Mouse (Mus musculus): ENCODE data around the gene Gpr179. TPM values are rescaled to one million over a fixed set of nuclear protein-coding genes. Genes with fewer than 3 reads are reported as not detected.

Gpr179 gene
- total RNA-seq, 2 experiments from 2014 or later = 0.02 to 0.05 TPM

DNA sequence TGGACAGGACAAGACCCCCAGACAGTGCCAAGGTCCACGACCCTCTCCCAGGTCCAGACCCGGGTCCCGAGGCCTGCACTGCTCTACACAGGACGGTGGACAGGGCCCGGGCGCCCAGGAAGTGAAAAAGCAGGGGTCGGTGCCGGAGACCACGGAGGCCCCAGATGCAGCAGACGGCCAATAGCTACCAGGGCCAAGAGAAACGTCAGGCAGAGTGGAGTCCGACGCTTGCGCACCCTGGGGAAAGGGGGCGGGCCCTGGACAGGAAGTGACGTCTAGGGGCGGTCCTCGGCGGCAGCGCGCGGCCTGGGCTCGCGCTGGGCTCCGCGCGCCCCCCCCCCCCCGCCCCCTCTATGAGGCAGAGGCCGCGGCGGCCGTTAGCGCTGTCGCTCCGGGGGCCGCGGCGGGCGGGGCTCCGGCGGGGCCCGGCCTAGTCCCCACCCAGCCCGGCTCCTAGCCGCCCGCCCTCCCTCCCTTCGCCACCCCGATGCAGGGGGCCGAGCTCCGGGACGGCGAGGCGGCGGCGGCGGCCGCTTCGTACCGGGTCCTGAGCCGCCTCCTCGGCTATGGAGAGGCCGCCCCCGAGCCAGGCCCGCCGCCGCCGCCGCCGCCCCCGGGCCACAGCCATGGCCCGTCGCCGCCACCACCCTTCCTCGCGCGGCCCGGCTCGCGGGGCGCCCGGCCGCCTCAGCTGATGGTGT, 10.2 kb upstream of the Gpr179 start, which contains the start of gene Socs7:
Gene Socs7 (plus strand): TSS at position 604 of the 701 bp plus-strand sequence.
- intact Hi-C loops (cut with DNase I) = loop anchor here (5.0 kb wide), 1 partner anchor 105 kb away; no protein-coding TSS in a partner anchor

DNA sequence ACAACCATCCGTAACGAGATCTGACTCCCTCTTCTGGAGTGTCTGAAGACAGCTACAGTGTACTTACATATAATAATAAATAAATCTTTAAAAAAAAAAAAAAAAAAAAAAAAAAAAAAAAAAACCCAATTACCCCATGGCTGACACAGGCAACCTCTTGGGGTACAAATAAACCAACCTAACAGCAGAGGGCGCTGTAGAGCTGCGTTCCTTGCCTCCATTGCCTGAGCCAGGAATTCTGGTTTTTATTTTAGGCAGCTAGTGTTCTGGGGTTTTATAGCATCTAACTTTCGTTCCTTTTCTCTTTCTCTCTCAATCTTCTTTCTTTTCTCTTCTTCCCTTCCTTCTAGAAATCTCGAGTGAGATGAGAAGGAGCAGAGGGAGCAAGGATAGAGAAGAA, 5.8 kb upstream of the Gpr179 start:
- peak; percentile 73 to 87 for DNase-seq
- intact Hi-C loops (cut with DNase I) = loop anchor here (1.0 kb wide), 1 partner anchor 43 kb away; no protein-coding TSS in a partner anchor

More for the DNA sequence above, 10.2 kb upstream of the Gpr179 start, which contains the start of gene Socs7:
- peak; percentile 95 to 98 for DNase-seq

DNA sequence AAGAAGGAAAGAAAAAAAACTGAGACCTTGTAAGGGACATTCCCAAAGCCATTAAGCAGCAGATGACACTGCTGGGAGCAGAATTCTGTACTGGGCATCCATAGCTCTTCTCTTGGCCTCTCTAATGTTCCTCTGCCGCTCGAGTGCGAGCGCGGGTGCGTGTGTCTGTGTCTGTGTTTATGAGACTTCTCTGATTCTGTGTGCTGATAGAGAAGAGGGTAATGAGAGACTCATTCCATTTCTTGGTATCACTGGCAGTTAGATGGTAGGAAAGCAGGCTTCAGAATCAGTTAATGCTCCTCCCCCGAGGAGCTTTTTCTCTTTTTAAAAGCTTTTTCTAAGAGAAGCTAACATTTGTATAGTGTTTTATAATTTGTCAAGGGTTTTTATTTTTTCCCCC, 3.4 kb upstream of the Gpr179 start:
- DNase-seq = no peak
- intact Hi-C loops (cut with DNase I) = no loop called here

DNA sequence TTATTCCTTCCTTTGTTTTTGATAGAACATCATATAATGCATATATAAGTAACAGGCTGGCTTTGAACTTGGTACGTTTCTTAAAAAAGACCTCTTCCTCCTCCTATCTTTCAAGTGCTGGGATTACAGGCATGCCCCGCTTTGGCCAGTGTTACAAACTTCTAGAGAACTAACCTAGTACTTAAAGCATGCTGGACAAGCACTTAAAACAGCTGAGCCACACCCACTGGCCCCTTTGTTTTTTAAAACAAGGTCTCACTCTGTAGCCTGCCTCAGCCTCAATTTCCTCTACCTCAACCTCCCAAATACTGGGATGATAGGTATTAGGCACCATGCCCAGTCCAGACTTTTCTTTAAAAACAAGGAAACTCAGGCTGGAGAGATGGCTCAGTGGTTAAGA, 2.8 kb upstream of the Gpr179 start:
- no peak for DNase-seq
- intact Hi-C loops (cut with DNase I) = no loop called here

DNA sequence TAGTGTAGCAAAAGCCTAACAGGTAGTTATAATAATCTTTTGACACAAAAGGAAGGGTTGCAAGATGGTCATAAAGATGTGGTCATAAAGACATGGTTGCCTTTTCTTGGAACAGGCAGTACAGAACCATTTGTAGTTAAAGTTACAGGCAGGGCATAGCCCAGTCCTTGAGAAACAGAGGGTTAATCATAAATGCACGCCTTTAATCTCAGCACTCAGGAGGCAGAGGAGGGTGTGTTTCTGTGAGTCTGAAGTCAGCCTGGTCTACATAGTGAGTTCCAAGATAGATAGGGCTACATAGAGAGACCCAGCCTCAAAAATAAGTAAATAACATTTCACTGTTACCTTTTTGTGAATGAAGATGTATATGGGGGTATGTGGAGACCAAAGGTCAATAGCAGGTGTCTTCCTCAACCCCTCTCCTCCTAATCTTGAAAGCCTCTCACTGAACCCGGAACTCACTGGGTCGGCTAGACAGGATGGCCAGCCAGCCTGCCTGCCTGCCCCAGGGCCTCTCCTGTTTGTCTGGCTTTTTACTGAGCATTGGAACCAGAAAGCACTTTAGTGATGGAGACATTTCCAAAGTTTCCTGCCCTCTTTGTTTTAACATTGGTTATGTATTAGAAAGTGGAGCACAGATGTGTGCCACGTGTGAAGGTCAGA, 1.2 kb upstream of the Gpr179 start:
- no peak for DNase-seq
- intact Hi-C loops (cut with DNase I) = no loop called here

DNA sequence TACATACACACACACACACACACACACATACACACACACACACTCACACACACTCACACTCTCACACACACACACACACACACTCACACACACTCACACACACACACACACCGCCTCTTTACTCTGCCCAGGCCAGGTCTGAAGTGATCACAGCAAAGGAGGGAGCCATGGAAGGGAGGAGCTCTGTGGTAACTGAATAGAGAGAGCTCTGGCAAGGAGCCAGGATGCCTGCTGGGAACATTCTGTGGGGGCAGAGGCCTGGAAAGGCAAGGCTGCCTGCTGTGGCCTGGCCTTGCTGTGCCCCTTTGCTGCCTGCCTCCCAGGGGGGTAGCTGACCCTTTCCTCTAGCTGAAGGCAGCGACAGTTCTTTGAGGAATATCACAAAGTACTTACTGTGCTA, 1.8 kb downstream of the Gpr179 start:
- peak; percentile 62 to 79 for DNase-seq
- intact Hi-C loops (cut with DNase I) = no loop called here

DNA sequence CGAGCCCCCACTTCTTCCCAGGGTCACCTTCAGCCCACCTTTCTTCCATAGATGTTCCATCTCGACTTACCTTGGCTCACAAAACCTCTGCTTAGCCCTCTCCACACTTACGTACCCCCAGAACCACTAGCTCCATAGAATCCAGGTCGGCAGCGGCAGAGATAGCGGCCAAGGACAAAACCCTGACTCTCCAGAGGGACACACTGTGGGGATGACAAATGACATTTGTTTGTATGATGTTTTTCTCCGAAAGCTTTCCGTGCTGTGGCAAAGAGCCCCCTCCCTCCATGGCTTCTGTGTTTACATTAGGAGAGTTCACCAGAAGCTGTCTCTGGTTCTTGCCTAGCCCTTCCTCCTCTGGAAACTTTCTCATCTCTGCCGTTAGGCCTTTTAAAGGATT, 4.6 kb downstream of the Gpr179 start:
- intact Hi-C loops (cut with DNase I) = no loop called here
- DNase-seq = no peak

DNA sequence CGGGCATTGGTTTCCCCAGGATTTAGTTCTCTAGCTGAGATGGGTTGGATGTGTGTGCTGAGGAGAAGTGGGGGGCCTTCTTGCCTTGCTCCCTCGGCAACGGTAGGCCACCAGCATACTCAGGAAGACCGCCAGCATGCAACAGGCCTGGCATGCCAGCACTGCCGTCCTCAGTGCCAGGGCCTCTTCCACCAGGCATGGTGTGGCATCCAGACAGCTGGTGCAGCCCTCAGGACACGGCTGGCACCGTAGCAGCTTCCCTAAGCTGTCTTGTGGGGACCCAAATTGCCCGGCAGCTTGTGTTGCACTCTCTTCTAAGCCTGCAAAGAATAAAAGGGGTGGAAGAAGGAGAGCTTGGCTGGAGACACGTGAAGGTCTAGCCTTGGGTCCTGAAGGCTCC, 5.5 kb downstream of the Gpr179 start:
- intact Hi-C loops (cut with DNase I) = no loop called here

DNA sequence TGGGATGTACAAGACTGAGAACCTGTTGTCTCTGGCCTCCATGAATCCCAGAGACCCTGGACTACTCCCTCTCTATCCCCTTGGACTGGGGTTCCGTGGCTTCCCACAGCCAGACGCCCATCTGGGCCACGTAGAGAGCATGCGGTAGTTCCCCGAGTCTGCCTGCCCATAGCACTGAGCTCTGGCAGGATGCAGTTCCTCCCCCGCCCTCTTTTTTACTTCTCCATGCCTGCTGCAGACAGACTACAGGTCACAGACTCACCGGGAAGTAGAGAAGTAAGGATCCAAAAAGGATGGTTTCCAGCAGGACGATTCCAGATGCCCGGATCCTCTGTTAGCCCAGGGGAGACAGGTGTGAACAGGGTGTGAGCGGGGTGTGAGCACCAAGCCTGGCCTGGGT, 6.4 kb downstream of the Gpr179 start:
- DNase-seq = no peak
- intact Hi-C loops (cut with DNase I) = no loop called here

More for the DNA sequence above, 5.5 kb downstream of the Gpr179 start:
- DNase-seq = no peak

DNA sequence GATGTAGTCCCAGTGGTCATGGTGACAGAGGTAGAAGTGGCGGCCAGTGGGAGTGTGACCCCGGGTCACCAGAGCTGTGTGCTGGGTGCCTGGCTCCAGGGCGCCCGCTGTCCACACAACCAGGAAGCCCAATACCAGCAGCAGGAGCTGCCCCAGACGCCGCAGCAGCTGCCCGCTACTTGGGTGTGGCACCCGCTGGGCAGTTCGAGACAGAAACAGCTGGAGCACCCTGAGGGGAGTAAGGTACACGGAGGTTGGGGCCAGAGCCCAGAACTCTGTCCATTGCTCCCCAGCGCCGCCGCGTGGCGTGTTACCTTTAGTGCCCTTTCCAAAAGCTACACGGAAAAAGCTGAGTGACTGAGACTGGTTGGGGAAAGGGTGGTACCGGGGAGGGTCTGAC, 8.3 kb downstream of the Gpr179 start:
- DNase-seq = peak; percentile 25 to 35
- intact Hi-C loops (cut with DNase I) = no loop called here

DNA sequence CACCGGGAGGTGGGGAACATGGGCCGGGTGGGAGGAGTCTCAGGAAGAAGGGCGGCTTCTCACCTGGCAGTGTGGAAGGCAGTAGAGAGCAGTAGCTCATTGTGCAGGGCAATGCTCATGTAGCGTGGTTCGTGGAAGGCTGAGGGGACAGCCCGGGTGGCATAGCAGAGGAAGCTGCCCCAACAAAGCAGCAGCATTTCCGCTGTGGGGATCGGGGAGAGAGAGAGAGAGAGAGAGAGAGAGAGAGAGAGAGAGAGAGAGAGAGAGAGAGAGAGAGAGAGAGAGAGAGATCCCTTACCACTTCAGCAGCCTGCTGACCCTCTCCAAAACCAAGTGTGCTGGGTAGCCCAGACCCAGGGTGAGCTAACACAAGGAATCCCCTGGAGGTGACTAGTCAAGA, 8.7 kb downstream of the Gpr179 start:
- no peak for DNase-seq

DNA sequence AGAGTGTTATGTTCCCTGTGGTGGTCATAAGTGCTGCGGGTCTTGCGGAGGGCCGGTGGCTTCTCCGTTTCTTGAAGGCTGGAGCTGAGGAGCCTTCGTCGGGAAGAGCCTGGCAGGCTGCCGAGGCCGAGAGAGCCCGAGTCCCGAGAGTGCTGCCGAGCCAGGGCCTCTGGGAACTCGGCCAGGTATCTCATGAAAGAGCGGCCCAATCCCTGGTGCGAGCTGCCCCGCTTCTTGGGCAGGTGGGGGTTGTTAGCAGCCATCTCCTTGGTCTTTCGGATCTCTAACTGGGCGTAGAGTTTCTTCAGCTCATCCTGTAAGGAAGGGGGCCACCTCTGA, 12.9 kb downstream of the Gpr179 start:
- peak; percentile 79 to 80 for DNase-seq
- intact Hi-C loops (cut with DNase I) = no loop called here

More for the DNA sequence above, 8.7 kb downstream of the Gpr179 start:
- intact Hi-C loops (cut with DNase I) = no loop called here

DNA sequence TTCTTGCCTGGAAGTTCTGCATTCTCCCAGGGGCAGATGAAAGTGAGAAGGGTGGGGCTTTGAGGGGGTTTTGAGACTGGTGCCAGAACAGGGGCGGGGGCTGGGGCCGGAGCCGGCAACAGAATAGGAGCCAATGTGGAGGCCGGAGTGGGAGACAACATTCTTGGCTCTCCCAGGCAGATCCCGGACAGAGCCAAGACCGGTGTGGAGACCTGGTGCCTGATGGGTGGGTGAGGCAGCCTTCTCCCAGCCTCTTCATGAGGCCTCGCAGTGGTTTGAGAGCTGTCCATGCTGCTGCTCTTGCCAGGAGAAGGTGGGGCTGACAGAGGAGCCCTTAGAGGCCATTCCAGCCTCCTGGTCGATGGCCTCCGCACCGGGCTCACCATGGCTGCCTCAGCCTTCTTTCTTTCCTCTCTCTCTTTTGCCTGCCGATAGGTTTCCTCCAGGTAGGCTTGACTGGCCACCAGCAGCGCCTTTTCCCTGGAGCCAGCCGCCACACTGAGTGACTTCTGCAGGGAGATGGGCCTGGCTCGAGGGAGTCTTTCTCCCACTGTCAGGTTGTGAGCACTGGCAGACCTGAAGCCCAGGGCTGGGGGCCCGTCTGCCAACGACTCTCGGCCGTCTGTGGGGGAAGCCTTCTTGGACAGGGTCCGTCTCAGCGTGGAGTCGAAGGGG, 13.4 kb downstream of the Gpr179 start:
- peak in 1 of 2 experiments; percentile 24 for DNase-seq
- intact Hi-C loops (cut with DNase I) = no loop called here

DNA sequence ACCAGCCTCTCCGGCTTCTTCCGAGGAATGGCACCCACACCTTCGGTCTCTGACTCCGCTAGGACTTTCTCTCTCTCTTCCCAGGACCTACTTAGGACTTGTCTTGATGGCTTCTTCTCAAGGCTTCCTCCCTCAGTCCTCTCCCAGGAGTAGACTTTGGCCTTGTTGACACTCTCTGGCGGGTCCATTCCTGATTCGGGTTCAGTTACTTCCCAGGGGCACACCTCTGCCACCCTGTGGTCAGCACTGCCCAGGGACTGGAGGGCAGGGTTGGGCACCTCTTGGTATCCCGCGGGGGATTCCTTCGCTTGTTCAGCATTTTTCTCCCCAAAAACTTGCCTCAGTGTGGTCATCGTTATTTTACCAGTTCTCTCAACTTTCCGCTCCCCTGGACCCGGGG, 14.5 kb downstream of the Gpr179 start:
- DNase-seq = no peak
- intact Hi-C loops (cut with DNase I) = no loop called here

DNA sequence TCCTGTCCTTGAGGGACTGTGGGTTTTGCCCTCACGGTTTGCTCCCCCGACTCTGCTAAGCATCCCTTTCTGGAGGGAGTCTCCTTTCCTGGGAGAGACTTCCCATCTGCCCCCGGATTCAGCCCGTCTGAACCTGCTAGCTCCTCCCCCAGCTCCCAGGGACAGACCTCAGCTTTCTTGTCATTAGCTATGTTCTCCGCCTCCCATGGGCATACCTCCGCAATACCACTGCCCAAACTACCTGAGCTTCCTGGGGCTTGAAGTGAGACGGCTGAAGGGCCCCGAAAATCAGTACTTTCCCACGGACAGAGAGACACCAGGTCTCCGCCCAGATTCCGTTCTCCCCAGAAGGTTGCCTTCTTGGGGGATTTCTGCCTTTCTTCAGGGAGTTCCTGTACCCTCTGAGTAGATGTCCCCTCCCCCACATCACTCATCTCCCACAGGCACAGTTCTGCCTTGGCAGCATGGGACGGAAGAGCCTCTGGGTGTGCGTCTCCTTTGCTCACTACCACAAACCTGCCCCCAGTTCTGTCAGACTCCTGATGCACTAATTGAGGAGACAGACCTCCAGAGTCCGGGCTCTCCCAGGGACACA, 15.0 kb downstream of the Gpr179 start:
- intact Hi-C loops (cut with DNase I) = no loop called here
- DNase-seq = no peak

DNA sequence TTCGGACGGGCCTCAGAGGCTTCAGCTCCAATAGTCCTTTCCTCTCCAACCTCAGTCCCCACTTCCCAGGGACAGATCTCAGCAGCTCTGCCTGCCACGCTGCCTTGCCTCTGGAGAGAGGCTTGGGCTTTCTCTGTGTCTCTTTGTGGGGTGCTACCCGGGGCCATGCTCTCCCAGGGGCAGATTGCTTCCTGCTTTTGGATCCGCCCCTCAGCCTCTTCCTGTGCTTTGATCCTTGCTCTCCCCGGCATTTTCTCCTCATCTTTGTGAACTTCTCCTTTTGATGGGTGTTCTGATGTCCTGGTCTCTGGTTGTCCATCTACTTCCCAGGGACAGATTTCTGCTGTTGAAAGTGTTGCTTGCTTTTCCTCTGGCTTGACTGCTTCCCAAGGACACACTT, 15.6 kb downstream of the Gpr179 start:
- no peak for DNase-seq
- intact Hi-C loops (cut with DNase I) = no loop called here

DNA sequence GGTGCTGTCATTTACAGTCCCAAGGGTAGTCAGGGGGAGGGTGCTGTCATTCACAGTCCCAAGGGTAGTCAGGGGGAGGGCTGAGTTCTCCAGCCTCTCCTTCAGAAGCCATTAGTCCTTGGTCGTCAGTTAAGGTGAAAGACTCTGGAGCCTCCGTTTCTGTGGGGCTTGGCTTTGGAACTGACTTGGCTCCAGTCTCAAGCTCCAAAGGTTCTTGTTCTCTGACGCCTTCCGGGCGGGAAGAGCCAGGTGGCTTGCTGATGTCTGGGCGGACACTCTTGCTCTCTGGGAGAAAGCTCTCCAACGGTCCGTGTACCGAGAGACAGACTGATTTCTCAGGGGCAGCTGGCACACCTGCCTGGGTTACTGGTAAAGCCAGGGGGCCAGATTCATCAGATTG, 17.5 kb downstream of the Gpr179 start:
- intact Hi-C loops (cut with DNase I) = no loop called here
- no peak for DNase-seq

DNA sequence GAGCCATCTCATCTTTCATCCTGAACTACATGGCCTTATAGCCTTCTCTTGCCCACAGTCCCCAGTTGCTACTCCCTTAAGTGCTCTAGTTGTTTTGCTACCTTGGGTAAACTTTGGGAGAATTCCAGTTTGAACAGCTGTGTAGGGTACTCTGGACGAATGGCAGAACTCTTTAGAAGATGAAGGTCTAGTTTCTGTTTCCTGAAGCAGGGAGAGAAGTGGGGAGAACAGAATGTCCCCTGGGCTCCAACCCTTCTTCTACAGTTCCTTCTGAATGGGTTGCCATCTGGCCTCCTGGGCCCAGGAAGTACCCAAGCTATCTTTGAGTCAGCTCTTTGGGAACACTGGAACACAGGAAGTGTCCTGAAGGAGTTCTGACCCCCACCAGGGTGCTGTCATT, 18.0 kb downstream of the Gpr179 start:
- intact Hi-C loops (cut with DNase I) = no loop called here
- DNase-seq = no peak

DNA sequence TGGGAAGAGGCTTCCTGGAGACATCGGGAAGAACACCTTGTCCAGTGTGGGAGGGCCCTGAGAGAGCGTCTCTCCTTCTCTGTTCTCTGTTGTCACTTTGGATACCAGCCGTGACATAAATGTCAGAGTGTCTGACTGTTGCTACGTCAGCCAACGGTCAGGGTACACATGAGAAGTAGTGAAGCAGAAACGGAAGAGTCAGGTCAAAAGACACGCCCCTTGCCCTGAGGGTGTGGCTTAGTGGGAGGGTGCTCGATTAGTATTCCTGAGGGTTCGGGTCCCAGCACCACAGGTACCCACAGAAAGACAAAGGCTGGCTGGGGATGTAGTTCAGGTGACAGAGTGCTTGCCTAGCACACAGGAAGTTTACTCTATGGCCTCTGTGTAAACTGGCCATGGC, 18.8 kb downstream of the Gpr179 start:
- DNase-seq = no peak
- intact Hi-C loops (cut with DNase I) = no loop called here

DNA sequence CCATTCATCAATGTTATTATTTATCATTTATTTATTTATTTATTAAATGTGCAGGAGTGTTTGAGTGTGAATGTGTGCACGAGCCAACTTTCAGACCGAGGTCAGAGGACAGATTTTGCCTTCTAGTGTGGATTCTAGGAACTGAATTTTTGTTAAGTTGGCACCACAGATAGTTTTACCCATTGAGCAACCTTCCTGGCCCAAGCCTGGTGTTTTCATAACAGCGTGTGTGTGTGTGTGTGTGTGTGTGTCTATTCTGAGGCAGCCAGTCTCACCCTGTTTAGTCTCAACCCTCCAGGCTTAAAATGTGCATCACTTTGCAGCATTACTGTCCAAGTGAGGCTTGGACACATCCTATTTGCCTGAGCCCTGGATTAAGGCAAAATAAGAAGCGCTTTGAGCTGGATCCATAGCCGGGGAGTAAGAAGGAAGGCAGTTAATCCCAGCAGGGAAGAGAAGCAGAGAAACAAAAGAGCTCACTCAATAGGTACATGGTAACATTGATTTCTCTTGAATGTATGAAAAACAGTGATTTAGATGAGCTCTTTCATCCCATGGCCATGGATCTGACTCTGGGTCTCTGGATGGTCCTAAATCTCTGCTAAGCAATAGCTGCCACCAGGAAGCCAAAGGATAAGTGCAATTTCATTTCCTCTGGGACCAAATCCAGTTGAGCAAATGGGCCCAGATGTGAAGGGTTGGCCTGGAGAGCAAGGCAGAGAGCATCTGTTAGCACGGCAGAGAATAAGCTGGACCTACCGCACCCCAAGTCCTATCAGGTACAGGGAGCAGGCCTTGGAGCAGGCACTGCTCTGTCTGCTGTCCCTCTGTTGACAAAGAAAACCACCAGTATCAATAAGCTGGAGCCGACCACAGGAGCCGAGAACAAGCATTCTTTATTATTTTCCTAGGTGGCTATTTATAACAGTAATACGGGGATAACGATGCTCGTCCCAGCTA, 20.4 kb downstream of the Gpr179 start:
- DNase-seq = no peak
- intact Hi-C loops (cut with DNase I) = no loop called here

All from heart, postnatal 14 days (tissue).